In the genomic region with DNA sequence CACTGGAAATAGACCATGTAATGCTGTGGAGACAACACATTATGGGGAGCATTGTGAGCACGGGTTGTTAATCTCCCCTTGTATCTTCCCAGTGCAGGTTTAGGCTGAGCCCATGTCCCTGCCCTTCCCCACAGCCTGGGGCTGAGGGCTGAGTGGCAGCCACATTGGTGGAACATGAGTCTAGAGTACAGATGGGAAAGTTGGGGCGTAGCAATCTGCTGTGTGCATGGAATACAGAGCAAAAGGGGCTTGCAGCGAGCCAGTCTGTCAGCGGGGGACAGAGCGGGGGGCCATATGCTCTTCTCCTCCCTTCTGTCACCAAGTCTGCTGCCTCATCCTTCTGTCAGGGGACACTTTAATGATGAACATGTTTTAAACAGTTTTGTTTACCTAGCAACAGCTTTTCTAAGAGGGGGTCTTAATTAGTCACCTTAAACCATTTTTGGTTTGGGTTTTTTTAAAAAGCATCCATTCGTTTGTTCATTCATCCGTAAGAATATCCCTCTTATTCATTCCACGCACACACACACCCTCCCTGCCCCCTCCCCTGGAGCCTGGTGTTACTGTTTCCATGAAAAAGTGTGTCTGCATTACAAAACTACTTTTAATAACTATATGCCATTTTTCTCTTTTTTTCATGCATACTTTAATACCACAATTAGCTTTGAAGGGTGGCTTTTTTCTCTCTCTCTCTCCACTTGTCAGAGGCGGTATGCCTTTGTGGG, we compare ENCODE assay signal across 9 mouse cellular contexts.
DNase-seq lines count a peak whose midpoint lies in the region; ATAC-seq lines count a peak whose summit lies in the region.
"Had no signal": no experiment of that assay in that cellular context is flagged by ENCODE, and none has a peak within 500 bp of the region (broad histone marks: within the 10 kb centered on the region; RNA-seq: fewer than 3 reads in every experiment).

No protein-coding gene starts in this region.

- no peaks in the 10 kb centered on the region for H3K36me3 ChIP-seq in midbrain, embryonic 11.5 days (ENCODE audit: control insufficient read depth, insufficient read depth, low read length)
- no peaks in the 10 kb centered on the region for H3K36me3 ChIP-seq in midbrain, embryonic 10.5 days
- H3K36me3 ChIP-seq in forebrain, embryonic 14.5 days (ENCODE audit: control insufficient read depth, insufficient read depth, low read length), result no peaks in the 10 kb centered on the region

- no peak overlapping the region for H3K9ac ChIP-seq in midbrain, embryonic 11.5 days (ENCODE audit: low read length)
- H3K9ac ChIP-seq in forebrain, embryonic 14.5 days (ENCODE audit: low read length), result no peak overlapping the region

- H3K4me3 ChIP-seq in midbrain, embryonic 11.5 days (ENCODE audit: low read depth, low read length), result no peak overlapping the region
- H3K4me3 ChIP-seq in midbrain, embryonic 10.5 days, result no peak overlapping the region
- no peak overlapping the region for H3K4me3 ChIP-seq in forebrain, embryonic 14.5 days (ENCODE audit: low read depth, low read length)

- H3K27ac ChIP-seq in midbrain, embryonic 11.5 days (ENCODE audit: low read depth, low read length), result no peak overlapping the region
- no peak overlapping the region for H3K27ac ChIP-seq in midbrain, embryonic 10.5 days (replicated peaks)
- no peak overlapping the region for H3K27ac ChIP-seq in forebrain, embryonic 14.5 days (ENCODE audit: low read depth, low read length)

- peak; percentile 84 for ATAC-seq in midbrain, embryonic 11.5 days (ENCODE audit: low FRiP score)
- peak; percentile 99 for ATAC-seq in forebrain, embryonic 14.5 days
- no peak for ATAC-seq in erythroid progenitor cell, adult 5-6 weeks (replicated peaks; ENCODE audit: low FRiP score, poor library complexity, severe bottlenecking)

- no peaks in the 10 kb centered on the region for H3K27me3 ChIP-seq in midbrain, embryonic 11.5 days (ENCODE audit: control insufficient read depth, insufficient read depth, low read length)
- H3K27me3 ChIP-seq in midbrain, embryonic 10.5 days (ENCODE audit: low read depth, poor library complexity, severe bottlenecking), result 0 out of 2 replicates have a peak, but pooled peaks cover 6% of the 10 kb centered on the region
- H3K27me3 ChIP-seq in forebrain, embryonic 14.5 days (replicated peaks; ENCODE audit: control insufficient read depth, insufficient read depth, low read length), result no peaks in the 10 kb centered on the region

- H3K4me1 ChIP-seq in midbrain, embryonic 11.5 days (ENCODE audit: control insufficient read depth, insufficient read depth, low read length), result peaks cover 5% of the 10 kb centered on the region
- peaks cover 9% of the 10 kb centered on the region for H3K4me1 ChIP-seq in midbrain, embryonic 10.5 days
- peaks cover 4% of the 10 kb centered on the region for H3K4me1 ChIP-seq in forebrain, embryonic 14.5 days (ENCODE audit: control insufficient read depth, insufficient read depth, low read length)

- H3K9me3 ChIP-seq in midbrain, embryonic 11.5 days (ENCODE audit: control insufficient read depth, low read length), result no peaks in the 10 kb centered on the region
- H3K9me3 ChIP-seq in midbrain, embryonic 10.5 days (replicated peaks), result no peaks in the 10 kb centered on the region
- H3K9me3 ChIP-seq in forebrain, embryonic 14.5 days (replicated peaks; ENCODE audit: control insufficient read depth, low read length), result no peaks in the 10 kb centered on the region

- peak; percentile 83 for DNase-seq in midbrain, embryonic 11.5 days (ENCODE audit: low spot score, missing footprints)
- no peak for DNase-seq in midbrain, embryonic 10.5 days (ENCODE audit: low spot score)
- DNase-seq in forebrain, embryonic 14.5 days (ENCODE audit: low spot score), result peak; percentile 89
- peak; percentile 68 for DNase-seq in layer of hippocampus, adult 9-11 months
- DNase-seq in retina, postnatal 1 day, result peak; percentile 52
- no peak for DNase-seq in thymus, postnatal 4 days
- DNase-seq in spleen, postnatal 36 days (ENCODE audit: low spot score in 2 of 2), result no peak
- DNase-seq: thymus, postnatal 14 days had no signal

- WGBS in midbrain, embryonic 11.5 days, result 59% methylated on average over 9 of the region's 9 CpGs
- 76% methylated on average over 9 of the region's 9 CpGs for WGBS in midbrain, embryonic 10.5 days
- WGBS in forebrain, embryonic 14.5 days, result 15% methylated on average over 9 of the region's 9 CpGs

- H3K4me2 ChIP-seq in midbrain, embryonic 11.5 days, result no peak overlapping the region
- 0 out of 2 replicates have a peak overlapping the region, but pooled peaks have one; percentile 7 for H3K4me2 ChIP-seq in forebrain, embryonic 14.5 days (ENCODE audit: low read length)

Comparison
In these comparisons a context has a peak if more than half of its experiments do, and no peak if none do; other contexts are left out.
1. DNase-seq: peak in midbrain, embryonic 11.5 days (single experiment), forebrain, embryonic 14.5 days (single experiment), layer of hippocampus, adult 9-11 months (single experiment) and retina, postnatal 1 day (single experiment); none in midbrain, embryonic 10.5 days (single experiment), thymus, postnatal 4 days (single experiment) and spleen, postnatal 36 days (0 of 2).